Mouse (Mus musculus) frontal cortex, adult (tissue): Measurements from ENCODE around the gene Bcl2l11.
A peak's percentile ranks its signal among the peaks of the same experiment; 100 is the strongest.

ENCODE experiments used
- ATAC-seq: cut with Nextera tagmentation; 2 replicates; pipeline ENCODE4 v1.9.2; 2017; ENCODE audit warnings: mild to moderate bottlenecking, moderate library complexity, mixed read lengths; ENCODE audit not compliant: low TSS enrichment

The Bcl2l11 gene

GRCm38 (mm10) chr2:128139781-128140180 lies 13.9 kb downstream of the Bcl2l11 start:
- ATAC-seq = no peak

GRCm38 (mm10) chr2:128140183-128140582 lies 14.3 kb downstream of the Bcl2l11 start:
- ATAC-seq = no peak

GRCm38 (mm10) chr2:128143992-128144391 lies 18.2 kb downstream of the Bcl2l11 start:
- ATAC-seq = no peak

DNA sequence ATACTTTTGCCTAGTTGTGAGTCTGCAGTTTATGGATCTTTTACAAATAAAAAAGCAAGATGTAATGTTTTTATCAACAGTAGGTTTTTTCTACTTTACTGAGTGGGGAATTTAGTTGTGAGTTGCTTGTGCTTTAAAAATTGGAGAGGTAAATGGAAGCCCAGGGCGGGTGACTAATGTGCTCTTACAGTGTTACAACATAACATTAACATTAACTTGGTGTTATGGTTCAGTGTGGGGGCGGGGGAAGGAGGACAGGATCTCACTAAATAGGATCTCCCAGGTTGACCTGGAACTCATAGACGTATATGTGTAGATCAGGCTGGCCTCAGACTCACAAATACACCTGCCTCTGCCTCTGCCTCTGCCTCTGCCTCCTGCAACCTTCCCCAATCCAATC lies 19.6 kb downstream of the Bcl2l11 start:
- ATAC-seq = no peak

- ATAC-seq = no peak
Observed at GRCm38 (mm10) chr2:128149596-128149995, 23.8 kb downstream of the Bcl2l11 start.

DNA sequence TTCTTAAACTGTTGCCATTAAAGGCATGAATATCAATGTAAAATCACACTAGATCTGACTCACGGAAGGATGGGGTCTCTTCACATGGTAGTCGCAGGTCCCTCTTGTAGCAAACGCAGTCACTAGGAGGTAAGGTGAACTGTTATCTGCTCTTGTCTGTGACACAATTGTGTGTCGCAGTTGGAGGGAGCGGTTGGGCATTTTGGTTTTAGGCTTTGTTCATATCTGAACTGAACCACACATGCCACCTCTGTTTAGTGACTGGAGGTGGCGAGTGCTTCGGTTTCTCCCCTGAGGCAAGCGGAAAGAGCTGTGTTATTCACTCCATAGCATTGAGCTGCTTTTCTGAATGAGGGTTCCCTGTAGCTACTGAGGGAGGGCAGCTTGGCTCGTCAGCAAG lies 26.4 kb downstream of the Bcl2l11 start:
- no peak for ATAC-seq

- ATAC-seq = no peak
Observed at GRCm38 (mm10) chr2:128152845-128153550, 27.2 kb downstream of the Bcl2l11 start.

GRCm38 (mm10) chr2:128153551-128153910 lies 27.7 kb downstream of the Bcl2l11 start:
- ATAC-seq = no peak

- no peak for ATAC-seq
Observed at GRCm38 (mm10) chr2:128155412-128156066, 29.7 kb downstream of the Bcl2l11 start.

DNA sequence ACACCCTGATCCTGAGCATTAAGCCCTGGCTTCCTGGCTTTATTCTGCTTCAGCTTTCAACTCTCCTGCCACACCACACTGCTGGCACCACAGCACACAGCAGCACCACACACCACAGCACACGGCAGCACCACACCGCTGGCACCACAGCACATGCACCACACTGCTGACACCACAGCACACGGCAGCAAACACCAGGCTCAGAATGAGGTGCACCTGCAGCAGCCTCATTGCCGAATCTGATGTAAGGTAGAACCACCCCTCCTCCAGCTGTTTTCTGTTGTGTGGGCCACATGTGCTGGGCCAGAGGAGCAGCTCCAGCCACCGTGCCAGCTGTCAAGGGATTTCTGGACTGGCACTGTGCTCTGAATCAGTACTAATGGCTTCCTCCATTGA lies 30.2 kb downstream of the Bcl2l11 start:
- ATAC-seq = no peak

DNA sequence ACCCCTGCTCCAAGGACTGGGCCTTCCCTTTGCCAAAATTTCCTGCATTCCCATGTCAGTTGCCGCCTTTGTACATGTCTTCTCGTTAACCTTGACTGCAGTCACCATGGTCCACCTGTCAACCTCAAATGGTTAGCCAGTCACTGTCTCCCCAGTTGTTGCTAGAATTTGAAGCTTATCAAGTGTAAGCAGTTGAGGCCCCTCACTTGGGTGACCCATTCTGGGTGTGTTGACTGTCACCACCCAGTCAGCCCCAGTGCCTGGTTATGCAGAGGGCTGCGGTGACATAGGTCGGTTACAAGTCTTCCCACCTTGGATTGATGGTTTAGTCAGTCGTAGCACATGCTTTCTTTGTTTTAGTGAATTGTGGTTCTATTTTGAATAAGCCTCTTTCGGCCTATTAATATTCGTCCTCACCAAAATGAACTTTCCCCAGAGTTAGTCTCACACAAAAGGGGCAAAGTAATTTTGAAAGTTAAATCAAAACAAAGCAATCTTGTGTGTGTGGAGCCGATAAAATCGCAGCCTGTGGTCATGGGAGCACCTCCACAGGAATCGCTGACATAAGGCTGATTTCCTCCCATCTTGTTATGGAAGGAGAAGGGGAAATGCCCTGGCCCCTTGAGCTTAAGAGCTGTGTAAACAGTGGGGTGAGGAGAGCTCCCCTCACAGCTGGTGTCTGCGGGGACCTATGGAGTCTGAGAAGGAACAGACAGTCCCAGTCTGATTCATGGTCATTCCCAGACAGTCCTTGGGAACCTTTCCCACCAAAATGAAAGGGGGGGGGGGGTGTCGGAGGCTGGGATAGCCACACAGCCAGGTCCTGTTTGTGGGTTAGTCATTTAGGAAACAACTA lies 30.9 kb downstream of the Bcl2l11 start:
- no peak for ATAC-seq

DNA sequence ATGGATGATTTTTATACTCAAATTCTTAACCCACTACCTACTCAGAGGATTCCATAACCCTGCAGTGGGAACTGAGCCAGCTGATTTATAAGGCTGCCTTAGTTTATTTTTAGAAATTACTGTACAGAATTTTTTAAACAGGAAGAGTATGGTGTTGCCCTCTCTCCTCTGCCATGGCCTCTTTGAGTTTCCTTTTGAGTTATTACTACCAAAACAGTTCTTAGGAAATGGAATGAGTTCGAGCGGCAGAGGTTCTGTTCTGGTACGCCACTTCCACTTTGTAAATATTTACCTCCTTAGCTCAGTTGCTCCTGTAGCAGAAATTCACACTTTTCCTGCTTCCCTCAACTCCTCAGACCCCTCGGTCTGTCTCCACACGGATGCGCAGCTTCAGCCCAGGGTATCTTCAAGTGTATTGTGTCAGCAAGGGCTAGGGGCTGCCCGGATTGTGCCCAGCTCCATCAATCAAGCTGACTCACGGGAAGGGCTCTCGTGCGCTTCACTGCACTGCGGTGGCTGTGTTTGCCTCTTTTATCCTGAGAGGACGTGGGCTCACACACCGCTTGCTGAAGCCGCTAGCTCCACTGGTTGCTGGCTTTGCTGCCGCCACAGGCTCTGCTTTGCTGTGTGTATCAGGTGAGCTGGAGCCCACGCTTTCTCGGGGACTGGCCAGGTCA lies 33.0 kb downstream of the Bcl2l11 start:
- ATAC-seq = no peak

- no peak for ATAC-seq
Observed at GRCm38 (mm10) chr2:128159619-128160125, 33.8 kb downstream of the Bcl2l11 start.

GRCm38 (mm10) chr2:128163177-128163576 lies 37.3 kb downstream of the Bcl2l11 start:
- ATAC-seq = no peak

DNA sequence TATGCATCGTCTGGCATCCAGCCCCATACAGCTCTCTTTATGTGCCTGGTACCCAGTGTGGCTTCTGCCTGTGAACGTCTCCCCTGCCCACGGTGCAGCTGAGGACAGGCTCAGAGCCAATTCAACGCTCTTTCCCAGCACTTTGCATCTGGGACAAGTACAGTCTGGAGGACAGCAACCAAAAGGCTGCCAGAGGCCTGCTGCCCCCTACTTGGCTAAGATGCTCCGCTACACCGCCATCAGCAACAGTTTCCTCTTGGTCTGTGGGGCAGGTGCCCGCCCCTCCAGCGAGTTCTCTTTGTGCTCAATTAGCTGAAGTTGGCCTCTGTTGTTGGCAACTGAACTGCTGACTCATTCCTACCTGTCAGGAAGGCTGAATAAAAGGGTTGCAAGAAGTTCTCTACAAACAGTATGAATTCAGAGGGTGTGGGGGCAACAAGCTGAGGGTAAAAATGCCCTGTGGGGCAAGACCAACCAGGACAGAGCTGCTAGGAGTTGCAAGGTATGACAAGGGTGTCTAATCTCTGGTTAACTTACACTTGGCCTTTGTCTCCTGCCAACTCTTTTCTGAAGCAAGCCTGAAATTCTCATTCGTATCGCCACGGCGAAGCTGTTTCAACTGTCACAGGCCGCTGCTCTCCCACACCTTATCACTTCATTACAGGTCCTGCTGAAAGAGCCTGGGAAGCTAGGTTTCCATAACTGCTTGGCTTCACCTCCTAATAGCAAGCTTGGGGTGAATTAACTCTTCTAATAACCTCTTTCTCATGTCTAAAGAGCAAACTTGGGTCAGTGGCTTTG lies 41.0 kb downstream of the Bcl2l11 start:
- ATAC-seq = peak; percentile 84

GRCm38 (mm10) chr2:128167930-128168329 lies 42.1 kb downstream of the Bcl2l11 start:
- ATAC-seq = no peak

- ATAC-seq = no peak
Observed at GRCm38 (mm10) chr2:128169486-128169885, 43.6 kb downstream of the Bcl2l11 start.

DNA sequence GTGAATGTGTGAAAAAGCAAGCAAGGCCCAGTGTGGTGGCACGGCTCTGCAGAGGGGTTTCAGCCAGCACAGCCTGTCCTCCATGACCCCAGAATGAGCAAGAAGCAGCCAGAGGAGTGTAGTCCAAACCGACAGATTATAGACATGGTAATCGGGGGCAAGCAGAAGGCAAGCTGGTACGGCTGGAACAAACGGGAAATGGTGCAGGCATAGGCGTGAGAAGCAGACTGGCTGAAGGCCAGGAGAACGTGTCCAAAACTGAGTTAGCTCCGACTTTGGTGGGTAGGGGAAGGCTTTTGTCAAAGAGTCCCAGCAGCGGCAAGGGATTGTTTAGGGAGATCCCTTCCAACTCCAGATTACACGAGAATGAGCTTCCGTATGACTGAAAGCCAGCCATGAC lies 44.1 kb downstream of the Bcl2l11 start:
- no peak for ATAC-seq

DNA sequence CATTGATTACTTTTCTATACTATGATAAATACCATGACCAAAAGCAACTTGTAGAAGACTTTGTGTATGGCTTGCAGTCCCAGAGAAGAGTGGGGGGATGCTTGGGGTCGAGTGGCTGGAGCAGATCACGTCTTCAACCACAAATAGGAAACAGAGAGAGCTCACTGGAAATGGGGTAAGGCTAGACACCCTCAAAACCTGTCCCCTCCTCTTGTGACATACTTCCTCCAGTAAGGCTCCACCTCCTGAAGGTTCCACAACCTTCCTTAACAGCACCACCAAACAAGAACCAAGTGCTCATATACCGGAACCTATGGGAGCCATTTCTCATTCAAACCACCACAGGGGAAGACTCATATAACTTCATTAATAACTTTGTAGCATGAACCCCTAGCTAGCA lies 44.8 kb downstream of the Bcl2l11 start:
- no peak for ATAC-seq

DNA sequence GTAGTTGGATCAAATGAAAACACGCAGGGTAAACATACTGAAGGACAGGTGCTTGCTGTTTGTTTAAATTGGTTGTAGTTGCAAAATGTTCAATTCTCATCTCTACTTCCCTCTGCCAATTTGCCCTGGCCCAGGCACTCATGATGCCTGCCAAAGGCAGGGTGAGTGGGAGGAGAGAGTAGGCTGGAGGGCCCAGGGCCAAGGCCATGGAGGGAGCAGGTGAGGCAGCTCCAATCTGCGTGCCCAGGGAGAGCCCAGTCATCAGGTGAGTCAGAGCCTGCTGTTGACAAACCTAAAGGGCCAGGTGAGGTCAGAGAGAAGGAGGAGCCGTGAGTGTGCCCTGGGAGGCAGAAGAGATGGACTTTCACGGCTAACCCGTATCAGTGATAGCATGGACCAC lies 46.4 kb downstream of the Bcl2l11 start:
- ATAC-seq = peak; percentile 62; the same call in 1 of the 2 replicates

DNA sequence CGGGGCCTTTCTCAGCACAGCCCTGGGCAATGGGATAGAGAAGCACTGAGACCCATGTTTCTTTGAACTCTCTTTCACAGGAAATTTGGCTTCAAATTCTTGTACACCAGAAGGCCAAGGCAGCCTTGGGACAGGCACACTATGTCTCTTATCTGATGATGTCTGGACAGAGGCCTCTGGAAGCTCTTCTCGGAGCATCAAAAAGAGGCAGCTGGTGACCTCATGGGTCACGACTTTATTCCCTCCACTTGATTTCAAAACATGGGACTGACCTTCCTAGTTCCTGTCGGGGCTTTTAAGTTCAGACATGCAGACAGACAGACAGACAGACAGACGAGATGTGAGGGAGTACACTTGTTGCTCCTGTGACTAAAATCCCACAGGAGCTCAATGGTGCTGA lies 48.3 kb downstream of the Bcl2l11 start:
- no peak for ATAC-seq
